Mouse (Mus musculus) embryonic facial prominence, embryonic 11.5 days (tissue): ENCODE data around the gene Vwa5a. TPM values are rescaled to one million over a fixed set of nuclear protein-coding genes. Genes with fewer than 3 reads are reported as not detected.

Source experiments
- ATAC-seq: fragments of 200-750 bp; cut with Nextera tagmentation; replicated peaks from 2 replicates; pipeline ENCODE4 v1.8.0; 2017; ENCODE audit warnings: low read depth; ENCODE audit not compliant: insufficient number of reproducible peaks, low FRiP score, low TSS enrichment
- DNase-seq: peaks from one replicate; pipeline ENCODE4 v3.0.0-alpha.2; 2015; ENCODE audit warnings: low spot score
- H3K27ac ChIP-seq: fragments of 300-500 bp; sonication (generic); replicated peaks from 2 replicates; pipeline ENCODE4 v1.5.1; 2014; ENCODE audit warnings: mild to moderate bottlenecking, low read depth, low read length, control low read depth
- H3K27me3 ChIP-seq: fragments of 300-500 bp; sonication (generic); 2 replicates; pipeline ENCODE4 v1.6.1; 2014; ENCODE audit warnings: mild to moderate bottlenecking, low read length, moderate library complexity, mixed read lengths; ENCODE audit not compliant: control insufficient read depth, insufficient read depth
- H3K36me3 ChIP-seq: fragments of 300-500 bp; sonication (generic); replicated peaks from 2 replicates; pipeline ENCODE4 v1.6.1; 2014; ENCODE audit warnings: low read depth, mild to moderate bottlenecking, low read length, moderate library complexity, mixed read lengths; ENCODE audit not compliant: control insufficient read depth, insufficient read depth
- H3K4me1 ChIP-seq: fragments of 300-500 bp; sonication (generic); 2 replicates; pipeline ENCODE4 v1.6.1; 2014; ENCODE audit warnings: low read length, mixed read lengths; ENCODE audit not compliant: control insufficient read depth, insufficient read depth
- H3K4me2 ChIP-seq: fragments of 300-500 bp; sonication (generic); 2 replicates; pipeline ENCODE4 v1.6.1; 2014; ENCODE audit warnings: low read depth, mild to moderate bottlenecking, control low read depth, low read length, moderate library complexity
- H3K4me3 ChIP-seq: fragments of 300-500 bp; sonication (generic); 2 replicates; pipeline ENCODE4 v1.5.1; 2014; ENCODE audit warnings: low read depth, low read length, control low read depth
- H3K9ac ChIP-seq: fragments of 300-500 bp; sonication (generic); replicated peaks from 2 replicates; pipeline ENCODE4 v1.6.1; 2014; ENCODE audit warnings: mild to moderate bottlenecking, control low read depth, low read length
- H3K9me3 ChIP-seq: fragments of 300-500 bp; sonication (generic); replicated peaks from 2 replicates; pipeline ENCODE4 v1.6.1; 2016; ENCODE audit warnings: mild to moderate bottlenecking, low read length, inconsistent platforms, mixed read lengths; ENCODE audit not compliant: control insufficient read depth
- WGBS: fragments of 180-500 bp; shearing (Covaris S2); extraction: QIAGEN DNeasy Blood & Tissue Kit; methylation state at CpG from one replicate; pipeline ENCODE4 v1.1.7; 2014; 5-methylcytosine and 5-hydroxymethylcytosine counted together
- polyA plus RNA-seq: library from polyadenylated mRNA; unstranded; fragments of >200 nt; fragmentation: Nextera tagmentation; extraction: Ambion mirVana; gene quantifications from 2 replicates; pipeline ENCODE4 v1.2.1, GENCODE M21; 2014

Vwa5a gene
- 11.5 and 13.6 TPM in 2 replicates for polyA plus RNA-seq

GRCm38 (mm10) chr9:38718102-38718501, at the start of gene Vwa5a:
Gene Vwa5a (plus strand): TSS chr9:38718268.
- peak within 1 kb of the TSS; percentile 43 for H3K9ac ChIP-seq
- 4% methylated on average over 4 of the region's 4 CpGs for whole genome bisulfite sequencing
- H3K4me3 ChIP-seq = peak within 1 kb of the TSS; percentile 41
- no peak within 1 kb of the TSS for H3K27ac ChIP-seq
- no peaks in the 10 kb centered on the region for H3K27me3 ChIP-seq
- peak within 1 kb of the TSS; percentile 52 for H3K4me2 ChIP-seq
- H3K9me3 ChIP-seq = no peaks in the 10 kb centered on the region
- no peaks in the 10 kb centered on the region for H3K4me1 ChIP-seq
- DNase-seq (peak; percentile 72), ATAC-seq (0 out of 2 replicates have a peak, but pooled peaks have one; percentile 67)
- no peaks in the 10 kb centered on the region for H3K36me3 ChIP-seq

GRCm38 (mm10) chr9:38672887-38673286, 45.2 kb upstream of the Vwa5a start:
- Histone ChIP-seq H3K4me2 (no peak overlapping the region), H3K36me3 (no peaks in the 10 kb centered on the region), H3K27ac (no peak overlapping the region), H3K27me3 (no peaks in the 10 kb centered on the region), H3K9ac (no peak overlapping the region), H3K4me1 (no peaks in the 10 kb centered on the region), H3K9me3 (no peaks in the 10 kb centered on the region), H3K4me3 (no peak overlapping the region)
- no peak for ATAC-seq
- DNase-seq = no peak
- WGBS = 88% methylated on average over 2 of the region's 2 CpGs

- Histone ChIP-seq H3K27ac (no peak within 1 kb of the TSS), H3K4me3 (no peak within 1 kb of the TSS), H3K9ac (no peak within 1 kb of the TSS), H3K27me3 (no peaks in the 10 kb centered on the region), H3K36me3 (no peaks in the 10 kb centered on the region), H3K4me2 (no peak within 1 kb of the TSS), H3K4me1 (no peaks in the 10 kb centered on the region), H3K9me3 (no peaks in the 10 kb centered on the region)
- no peak for DNase-seq
- WGBS = 87% methylated on average over 2 of the region's 2 CpGs
- ATAC-seq = no peak
Measured at GRCm38 (mm10) chr9:38674501-38674900, 43.6 kb upstream of the Vwa5a start, which contains the start of gene Olfr918. Gene Olfr918 (minus strand): TSS chr9:38674601.

GRCm38 (mm10) chr9:38718927-38719441, 916 bp downstream of the Vwa5a start:
- peak overlapping the region; percentile 41 for H3K4me3 ChIP-seq
- no peaks in the 10 kb centered on the region for H3K9me3 ChIP-seq
- H3K27ac ChIP-seq = no peak overlapping the region
- H3K36me3 ChIP-seq = no peaks in the 10 kb centered on the region
- ATAC-seq = peak; percentile 83
- peak overlapping the region; percentile 39; the same call in 1 of the 2 replicates for H3K9ac ChIP-seq
- no peaks in the 10 kb centered on the region for H3K27me3 ChIP-seq
- no peaks in the 10 kb centered on the region for H3K4me1 ChIP-seq
- peak overlapping the region; percentile 52 for H3K4me2 ChIP-seq
- 0% methylated on average over 3 of the region's 3 CpGs for WGBS
- peak; percentile 26 for DNase-seq

- ATAC-seq = no peak
- WGBS = 95% methylated on average over 1 of the region's 1 CpGs
Measured at GRCm38 (mm10) chr9:38724044-38724443, 6.0 kb downstream of the Vwa5a start.

GRCm38 (mm10) chr9:38728218-38728617, 10.2 kb downstream of the Vwa5a start:
- ATAC-seq (no peak), DNase-seq (no peak)
- H3K9me3 ChIP-seq = no peaks in the 10 kb centered on the region
- WGBS = 84% methylated on average over 3 of the region's 3 CpGs
- H3K9ac ChIP-seq = no peak overlapping the region
- no peaks in the 10 kb centered on the region for H3K36me3 ChIP-seq
- no peak overlapping the region for H3K4me3 ChIP-seq
- no peak overlapping the region for H3K4me2 ChIP-seq
- H3K27ac ChIP-seq = no peak overlapping the region
- H3K4me1 ChIP-seq = no peaks in the 10 kb centered on the region
- no peaks in the 10 kb centered on the region for H3K27me3 ChIP-seq

More at GRCm38 (mm10) chr9:38724044-38724443, 6.0 kb downstream of the Vwa5a start:
- Histone ChIP-seq H3K4me3 (no peak overlapping the region), H3K4me1 (no peaks in the 10 kb centered on the region), H3K9ac (no peak overlapping the region), H3K9me3 (no peaks in the 10 kb centered on the region), H3K36me3 (no peaks in the 10 kb centered on the region), H3K27ac (no peak overlapping the region), H3K27me3 (no peaks in the 10 kb centered on the region), H3K4me2 (no peak overlapping the region)
- DNase-seq = no peak

GRCm38 (mm10) chr9:38741408-38741807, 23.3 kb downstream of the Vwa5a start:
- no peak overlapping the region for H3K4me3 ChIP-seq
- 81% methylated on average over 1 of the region's 1 CpGs for WGBS
- no peak for ATAC-seq

GRCm38 (mm10) chr9:38744619-38745315, 26.7 kb downstream of the Vwa5a start:
- DNase-seq = no peak
- H3K4me1 ChIP-seq = no peaks in the 10 kb centered on the region
- no peak overlapping the region for H3K4me3 ChIP-seq
- H3K9me3 ChIP-seq = no peaks in the 10 kb centered on the region
- no peak for ATAC-seq
- no peaks in the 10 kb centered on the region for H3K36me3 ChIP-seq
- WGBS = 91% methylated on average over 4 of the region's 4 CpGs
- no peak overlapping the region for H3K27ac ChIP-seq
- H3K4me2 ChIP-seq = no peak overlapping the region
- H3K27me3 ChIP-seq = no peaks in the 10 kb centered on the region
- no peak overlapping the region for H3K9ac ChIP-seq

More at GRCm38 (mm10) chr9:38741408-38741807, 23.3 kb downstream of the Vwa5a start:
- no peak for DNase-seq
- Histone ChIP-seq H3K27me3 (no peaks in the 10 kb centered on the region), H3K27ac (no peak overlapping the region), H3K4me1 (no peaks in the 10 kb centered on the region), H3K9ac (no peak overlapping the region), H3K4me2 (no peak overlapping the region), H3K36me3 (no peaks in the 10 kb centered on the region), H3K9me3 (no peaks in the 10 kb centered on the region)
